Mouse (Mus musculus) thymus, adult 2 months (tissue): ENCODE results near the gene Mpig6b. TPM values are rescaled to one million over a fixed set of nuclear protein-coding genes. Genes with fewer than 3 reads are reported as not detected.

ENCODE experiments used
- DNase-seq: peaks from one replicate; pipeline ENCODE4 v3.0.0; 2021
- H3K27ac ChIP-seq: fragments of 200-500 bp; 2 replicates; pipeline ENCODE4 v1.5.1; 2012; ENCODE audit warnings: low read length, control low read depth; ENCODE audit not compliant: control insufficient read depth, insufficient read depth
- H3K27me3 ChIP-seq: fragments of 200-500 bp; 2 replicates; pipeline ENCODE4 v1.6.1; 2012; ENCODE audit warnings: mild to moderate bottlenecking, low read length, moderate library complexity, mixed read lengths; ENCODE audit not compliant: control insufficient read depth, insufficient read depth
- H3K36me3 ChIP-seq: fragments of 200-500 bp; 2 replicates; pipeline ENCODE4 v1.6.1; 2012; ENCODE audit warnings: mild to moderate bottlenecking, low read length, moderate library complexity; ENCODE audit not compliant: control insufficient read depth, insufficient read depth
- H3K4me1 ChIP-seq: fragments of 200-500 bp; replicated peaks from 2 replicates; pipeline ENCODE4 v1.6.1; 2012; ENCODE audit warnings: low read length; ENCODE audit not compliant: control insufficient read depth, insufficient read depth
- H3K4me3 ChIP-seq: fragments of 200-500 bp; 2 replicates; pipeline ENCODE4 v1.5.1; 2012; ENCODE audit warnings: mild to moderate bottlenecking, low read length, control low read depth, moderate library complexity; ENCODE audit not compliant: control insufficient read depth, insufficient read depth
- CTCF ChIP-seq: fragments of 200-500 bp; IDR thresholded peaks from 2 replicates; pipeline ENCODE4 v1.5.1; 2012; ENCODE audit warnings: mild to moderate bottlenecking, control low read depth, low read length, moderate library complexity, borderline replicate concordance; ENCODE audit not compliant: control insufficient read depth, poor library complexity, insufficient read depth; ENCODE audit errors: extremely low read depth
- POLR2A ChIP-seq: fragments of 200-500 bp; IDR thresholded peaks from 2 replicates; pipeline ENCODE4 v1.6.1; 2012; ENCODE audit warnings: mild to moderate bottlenecking, low read length, control low read depth, moderate library complexity; ENCODE audit not compliant: control insufficient read depth, poor library complexity, insufficient read depth; ENCODE audit errors: extremely low read depth
- WGBS: fragments of 180-500 bp; shearing (Covaris S2); methylation state at CpG from one replicate; pipeline ENCODE4 v1.1.7; 2018; 5-methylcytosine and 5-hydroxymethylcytosine counted together
- polyA plus RNA-seq: library from polyadenylated mRNA; depleted of rRNA; stranded (reverse); fragments of >200 nt; gene quantifications from 2 replicates; pipeline ENCODE4 v1.2.3, GENCODE M21; 2012

Mpig6b gene
- polyA plus RNA-seq, 1 experiment = 0.20 TPM

- no peak for DNase-seq
- 97% methylated on average over 3 of the region's 3 CpGs for WGBS
- Histone ChIP-seq H3K4me1 (peaks cover 18% of the 10 kb centered on the region), H3K4me3 (no peak overlapping the region), H3K27me3 (peaks cover 16% of the 10 kb centered on the region), H3K27ac (no peak overlapping the region), H3K36me3 (peaks cover 1% of the 10 kb centered on the region)
- TF ChIP-seq POLR2A (no peak), CTCF (no peak)
Observed at GRCm38 (mm10) chr17:35063466-35063865, 2.5 kb downstream of the Mpig6b start.

- 98% methylated on average over 8 of the region's 8 CpGs for WGBS
- peaks cover 16% of the 10 kb centered on the region for H3K27me3 ChIP-seq
- H3K36me3 ChIP-seq = peaks cover 18% of the 10 kb centered on the region
- peaks cover 21% of the 10 kb centered on the region for H3K4me1 ChIP-seq
- DNase-seq = no peak
- TF ChIP-seq POLR2A = no peak
- TF ChIP-seq CTCF = no peak
- H3K27ac ChIP-seq = no peak overlapping the region
- no peak overlapping the region for H3K4me3 ChIP-seq
Observed at GRCm38 (mm10) chr17:35061299-35061698, 4.7 kb downstream of the Mpig6b start.

GRCm38 (mm10) chr17:35060737-35061297, 5.2 kb downstream of the Mpig6b start:
- Histone ChIP-seq H3K27ac (no peak overlapping the region), H3K27me3 (peaks cover 12% of the 10 kb centered on the region), H3K4me1 (peaks cover 21% of the 10 kb centered on the region), H3K4me3 (no peak overlapping the region), H3K36me3 (peaks cover 23% of the 10 kb centered on the region)
- no peak for DNase-seq
- WGBS = 89% methylated on average over 22 of the region's 22 CpGs
- no peak for TF ChIP-seq POLR2A
- no peak for TF ChIP-seq CTCF

DNA sequence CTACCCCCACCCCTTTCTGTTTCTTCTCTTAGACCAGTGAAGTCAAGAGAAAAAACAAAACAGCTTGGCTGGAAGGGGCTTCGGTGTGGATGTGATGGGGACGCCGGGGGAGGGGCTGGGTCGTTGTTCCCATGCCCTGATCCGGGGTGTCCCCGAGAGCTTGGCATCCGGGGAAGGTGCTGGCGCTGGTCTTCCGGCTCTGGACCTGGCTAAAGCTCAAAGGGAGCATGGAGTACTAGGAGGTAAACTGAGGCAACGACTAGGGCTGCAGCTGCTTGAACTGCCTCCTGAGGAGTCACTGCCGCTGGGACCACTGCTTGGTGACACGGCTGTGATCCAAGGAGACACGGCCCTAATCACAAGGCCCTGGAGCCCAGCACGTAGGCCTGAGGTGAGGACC, 5.9 kb downstream of the Mpig6b start:
- Histone ChIP-seq H3K4me1 (peaks cover 14% of the 10 kb centered on the region), H3K36me3 (peaks cover 30% of the 10 kb centered on the region), H3K27ac (no peak overlapping the region), H3K4me3 (no peak overlapping the region), H3K27me3 (peaks cover 6% of the 10 kb centered on the region)
- no peak for DNase-seq
- TF ChIP-seq POLR2A (no peak), CTCF (no peak)
- WGBS = 73% methylated on average over 14 of the region's 14 CpGs

DNA sequence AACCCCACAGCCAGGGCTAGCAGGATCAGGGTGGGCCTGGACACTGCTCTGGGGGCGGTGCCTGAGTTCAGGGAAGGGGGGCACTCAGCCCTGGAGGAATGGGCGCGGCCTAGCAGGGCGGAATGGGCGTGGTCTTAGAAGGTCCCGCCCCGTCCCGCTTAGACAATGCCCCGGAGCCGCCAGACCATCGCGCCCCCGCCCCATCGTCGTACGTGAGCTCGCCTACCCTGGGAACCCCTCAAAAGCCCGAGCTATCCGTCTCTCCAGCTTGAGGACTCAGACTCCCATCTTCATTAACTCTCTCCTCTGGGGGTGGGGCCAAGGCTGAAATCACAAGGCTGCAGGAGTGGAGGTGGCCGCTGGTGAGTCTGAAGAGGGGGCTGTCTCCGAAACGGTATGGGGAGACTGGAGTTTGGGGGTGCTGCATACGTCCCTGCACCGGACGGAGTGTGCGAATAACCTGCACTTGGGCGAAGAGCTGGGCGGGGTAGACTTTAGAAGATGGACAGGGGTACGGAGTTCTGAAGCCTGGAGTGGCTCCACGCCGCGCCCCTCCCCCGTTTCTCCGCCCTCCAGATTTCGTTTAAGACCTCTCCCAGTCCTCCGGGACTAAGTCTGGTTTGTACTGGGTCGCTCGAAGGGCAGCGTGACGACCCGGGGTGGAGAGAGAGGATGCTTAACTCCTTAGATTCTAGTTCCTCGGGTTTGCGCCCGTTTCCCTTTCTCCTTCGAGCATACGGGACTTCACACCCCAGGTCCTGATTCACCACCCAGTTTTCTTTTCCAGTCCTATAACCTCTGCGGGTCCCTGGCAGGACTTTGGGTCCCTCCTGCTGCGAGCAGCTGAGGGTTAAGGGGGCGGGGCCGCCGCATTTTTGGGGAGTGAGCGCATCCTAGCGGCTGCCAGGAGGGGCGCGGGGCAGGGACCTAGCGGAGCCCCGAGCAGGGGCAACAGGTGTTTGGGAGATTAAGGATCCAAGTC, 6.8 kb downstream of the Mpig6b start, which contains the start of gene Ddah2:
TSS of gene Ddah2 (plus strand) at position 125 of the 982 bp plus-strand sequence.
- Histone ChIP-seq H3K36me3 (peaks cover 36% of the 10 kb centered on the region), H3K4me3 (peak within 1 kb of the TSS; percentile 71), H3K4me1 (peaks cover 12% of the 10 kb centered on the region), H3K27ac (peak within 1 kb of the TSS; percentile 6; the same call in 1 of the 2 replicates), H3K27me3 (no peaks in the 10 kb centered on the region; the same call in 1 of the 2 replicates)
- 1% methylated on average over 57 of the region's 57 CpGs for WGBS
- peak; percentile 93 for DNase-seq
- TF ChIP-seq POLR2A (0 out of 2 replicates have a peak, but pooled peaks have one; percentile 47), CTCF (peak; percentile 97)

GRCm38 (mm10) chr17:35058316-35058715, 7.7 kb downstream of the Mpig6b start:
- no peak for TF ChIP-seq CTCF
- no peak for TF ChIP-seq POLR2A
- H3K4me3 ChIP-seq = no peak overlapping the region
- H3K4me1 ChIP-seq = peaks cover 12% of the 10 kb centered on the region
- no peaks in the 10 kb centered on the region for H3K27me3 ChIP-seq
- H3K36me3 ChIP-seq = peaks cover 45% of the 10 kb centered on the region
- WGBS = 88% methylated on average over 9 of the region's 9 CpGs
- no peak overlapping the region for H3K27ac ChIP-seq
- DNase-seq = no peak
